Mouse (Mus musculus) MEL (cell line): ENCODE data around the gene Ccdc188. TPM values are rescaled to one million over a fixed set of nuclear protein-coding genes. Genes with fewer than 3 reads are reported as not detected.

Experiments used
- DNase-seq: peaks from one replicate; pipeline ENCODE4 v3.0.0; 2011; ENCODE audit warnings: low read depth, low spot score
- H3K27ac ChIP-seq: 2 replicates; pipeline ENCODE4 v1.5.1; 2012; ENCODE audit warnings: low read depth, mild to moderate bottlenecking, control low read depth, low read length, moderate library complexity; ENCODE audit not compliant: control insufficient read depth
- H3K27me3 ChIP-seq, 2 experiments: fragments of 150-350 bp in 1 of 2; sonication (generic) in 1 of 2; 2 replicates each; pipeline ENCODE4 v1.6.1; 2012; ENCODE audit warnings: low read length in 2 of 2, mild to moderate bottlenecking in 2 of 2, improper control_type of control experiment in 1 of 2, moderate library complexity in 1 of 2; ENCODE audit not compliant: insufficient read depth in 2 of 2, control insufficient read depth in 1 of 2
- H3K36me3 ChIP-seq, 2 experiments: 2 replicates each; pipeline ENCODE4 v1.6.1; 2012 to 2014; ENCODE audit warnings: low read length in 2 of 2, improper control_type of control experiment in 1 of 2, inconsistent platforms in 1 of 2, mild to moderate bottlenecking in 1 of 2; ENCODE audit not compliant: insufficient read depth in 2 of 2, control insufficient read depth in 1 of 2
- H3K4me1 ChIP-seq, 2 experiments: fragments of 150-350 bp in 1 of 2; sonication (generic) in 1 of 2; 2 replicates each; pipeline ENCODE4 v1.6.1; 2012; ENCODE audit warnings: low read length in 2 of 2, improper control_type of control experiment in 1 of 2, mild to moderate bottlenecking in 1 of 2; ENCODE audit not compliant: insufficient read depth in 2 of 2, control insufficient read depth in 1 of 2
- H3K4me3 ChIP-seq, 2 experiments: fragments of 150-350 bp in 1 of 2; sonication (generic) in 1 of 2; 2 replicates each; pipeline ENCODE4 v1.5.1; 2012; ENCODE audit warnings: low read depth in 2 of 2, low read length in 2 of 2, mild to moderate bottlenecking in 2 of 2, moderate library complexity in 2 of 2, control low read depth in 1 of 2, improper control_type of control experiment in 1 of 2; ENCODE audit not compliant: control insufficient read depth in 1 of 2, insufficient read depth in 1 of 2
- H3K79me2 ChIP-seq: 2 replicates; pipeline ENCODE4 v1.6.1; 2012; ENCODE audit warnings: mild to moderate bottlenecking, low read length, moderate library complexity; ENCODE audit not compliant: control insufficient read depth, poor library complexity, insufficient read depth
- H3K9ac ChIP-seq: 2 replicates; pipeline ENCODE4 v1.6.1; 2012; ENCODE audit warnings: low read depth, mild to moderate bottlenecking, control low read depth, low read length, moderate library complexity; ENCODE audit not compliant: control insufficient read depth, poor library complexity, severe bottlenecking
- H3K9me3 ChIP-seq: fragments of 150-350 bp; sonication (generic); replicated peaks from 2 replicates; pipeline ENCODE4 v1.6.1; 2012; ENCODE audit warnings: mild to moderate bottlenecking, low read length, improper control_type of control experiment, moderate library complexity; ENCODE audit not compliant: insufficient read depth
- CHD2 ChIP-seq: IDR thresholded peaks from 2 replicates; pipeline ENCODE4 v1.6.1; 2011; ENCODE audit warnings: low read length, improper control_type of control experiment
- CTCF ChIP-seq, 3 experiments: IDR thresholded peaks in 2 of 3; conservative IDR thresholded peaks in 1 of 3; 2 replicates each; pipeline ENCODE4 v1.5.1; 2011 to 2012; ENCODE audit warnings: low read length in 3 of 3, low read depth in 2 of 3, mild to moderate bottlenecking in 2 of 3, improper control_type of control experiment in 1 of 3, inconsistent platforms in 1 of 3, mixed read lengths in 1 of 3, moderate library complexity in 1 of 3; ENCODE audit not compliant: control insufficient read depth in 1 of 3, insufficient read depth in 1 of 3, poor library complexity in 1 of 3, severe bottlenecking in 1 of 3
- E2F4 ChIP-seq: IDR thresholded peaks from 2 replicates; pipeline ENCODE4 v1.6.1; 2011; ENCODE audit warnings: low read depth, low read length, improper control_type of control experiment, borderline replicate concordance
- ELF1 ChIP-seq: IDR thresholded peaks from 2 replicates; pipeline ENCODE4 v1.6.1; 2014; ENCODE audit warnings: low read depth, mild to moderate bottlenecking, inconsistent platforms, low read length, improper control_type of control experiment, moderate library complexity
- EP300 ChIP-seq, 2 experiments: IDR thresholded peaks; 2 replicates each; pipeline ENCODE4 v1.6.1; 2011; ENCODE audit warnings: improper control_type of control experiment in 2 of 2, low read length in 2 of 2, low read depth in 1 of 2, mild to moderate bottlenecking in 1 of 2
- MAZ ChIP-seq: IDR thresholded peaks from 2 replicates; pipeline ENCODE4 v1.6.1; 2012; ENCODE audit warnings: low read depth, mild to moderate bottlenecking, inconsistent platforms, low read length, improper control_type of control experiment
- NELFE ChIP-seq: IDR thresholded peaks from 2 replicates; pipeline ENCODE4 v1.6.1; 2011; ENCODE audit warnings: low read depth, low read length, improper control_type of control experiment
- POLR2AphosphoS2 ChIP-seq: IDR thresholded peaks from 2 replicates; pipeline ENCODE4 v1.6.1; 2011; ENCODE audit warnings: low read length, improper control_type of control experiment
- POLR2AphosphoS5 ChIP-seq: IDR thresholded peaks from 2 replicates; pipeline ENCODE4 v1.6.1; 2012; ENCODE audit warnings: low read depth, borderline replicate concordance, mild to moderate bottlenecking, inconsistent platforms, low read length, moderate library complexity, mixed read lengths
- RAD21 ChIP-seq: IDR thresholded peaks from 2 replicates; pipeline ENCODE4 v1.6.1; 2011; ENCODE audit warnings: mild to moderate bottlenecking, low read depth, low read length, improper control_type of control experiment
- RCOR1 ChIP-seq: IDR thresholded peaks from 2 replicates; pipeline ENCODE4 v1.6.1; 2012; ENCODE audit warnings: low read depth, mild to moderate bottlenecking, inconsistent platforms, low read length, improper control_type of control experiment
- SIN3A ChIP-seq: IDR thresholded peaks from 2 replicates; pipeline ENCODE4 v1.6.1; 2012; ENCODE audit warnings: low read length, improper control_type of control experiment, inconsistent platforms
- SMC3 ChIP-seq: IDR thresholded peaks from 2 replicates; pipeline ENCODE4 v1.6.1; 2011; ENCODE audit warnings: low read depth, low read length, improper control_type of control experiment
- TAL1 ChIP-seq: IDR thresholded peaks from 2 replicates; pipeline ENCODE4 v1.6.1; 2012; ENCODE audit warnings: mild to moderate bottlenecking, inconsistent platforms, low read length, moderate library complexity, mixed read lengths
- TCF12 ChIP-seq: IDR thresholded peaks from 2 replicates; pipeline ENCODE4 v1.6.1; 2014; ENCODE audit warnings: low read depth, mild to moderate bottlenecking, inconsistent platforms, low read length, improper control_type of control experiment, moderate library complexity
- USF1 ChIP-seq: IDR thresholded peaks from 2 replicates; pipeline ENCODE4 v1.6.1; 2014; ENCODE audit warnings: low read depth, mild to moderate bottlenecking, inconsistent platforms, low read length, improper control_type of control experiment, moderate library complexity
- ZC3H11A ChIP-seq: IDR thresholded peaks from 2 replicates; pipeline ENCODE4 v1.6.1; 2012; ENCODE audit warnings: low read depth, mild to moderate bottlenecking, inconsistent platforms, low read length, improper control_type of control experiment
- polyA plus RNA-seq, 2 experiments: library from polyadenylated mRNA; stranded (reverse) in 1 of 2; unstranded in 1 of 2; fragments of >175 nt in 1 of 2; fragments of >200 nt in 1 of 2; gene quantifications; 2 replicates each; pipeline versions ENCODE4 v1.2.1 to v1.2.4; 2012; ENCODE audit warnings: low replicate concordance in 2 of 2, low read depth in 1 of 2; ENCODE audit not compliant: insufficient read length in 2 of 2, insufficient read depth in 1 of 2, missing spikeins in 1 of 2
- total RNA-seq: library from RNA; depleted of rRNA; stranded (reverse); fragments of 300-350 nt; gene quantifications from 2 replicates; pipeline ENCODE4 v1.2.3, GENCODE M21; 2012

The Ccdc188 gene
- total and polyA plus RNA-seq, 3 experiments, result not detected

DNA sequence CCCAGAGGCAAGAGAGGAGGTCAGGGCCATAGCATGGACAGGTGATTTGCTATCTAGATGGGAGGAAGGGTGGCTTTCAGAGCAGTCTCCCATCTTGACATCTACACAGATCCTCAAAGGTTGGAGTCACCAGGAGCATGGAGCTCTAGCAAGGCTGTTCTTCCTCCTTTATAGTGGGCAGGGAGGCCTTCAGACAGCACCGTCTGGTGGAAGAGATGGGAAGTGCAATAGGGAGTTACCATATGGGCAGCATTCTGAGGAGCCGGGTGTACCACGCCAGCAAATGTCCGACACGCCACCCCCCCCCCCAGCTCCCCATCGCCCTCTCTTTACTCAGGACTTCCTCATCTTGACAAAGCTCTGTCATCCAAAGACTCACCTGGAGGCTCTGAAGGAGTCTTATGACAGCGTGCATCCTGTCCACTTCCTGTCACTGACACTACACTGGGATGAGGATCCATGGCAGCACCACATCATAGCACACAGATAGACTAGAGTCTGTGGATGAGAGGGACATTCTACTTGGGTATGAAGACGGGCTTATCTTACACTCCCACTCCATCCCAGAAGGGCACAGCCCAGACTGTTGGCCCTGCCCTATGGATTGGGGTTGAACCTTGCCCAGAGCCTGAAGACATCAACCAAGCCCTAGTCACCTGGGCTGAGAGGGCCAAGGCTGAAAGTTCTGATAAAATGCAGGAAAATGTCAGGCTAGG lies 6.8 kb upstream of the Ccdc188 start (continued):
- TF ChIP-seq TAL1, result no peak
- 0 out of 2 replicates have a peak, but pooled peaks have one; percentile 40 for TF ChIP-seq ELF1

GRCm38 (mm10) chr16:18211417-18212171 lies 6.1 kb upstream of the Ccdc188 start:
- H3K79me2 ChIP-seq, result no peaks in the 10 kb centered on the region
- H3K4me3 ChIP-seq, result no peak overlapping the region
- H3K27ac ChIP-seq, result no peak overlapping the region
- no peak overlapping the region for H3K9ac ChIP-seq
- H3K27me3 ChIP-seq, result no peaks in the 10 kb centered on the region
- H3K9me3 ChIP-seq, result no peaks in the 10 kb centered on the region
- TF ChIP-seq POLR2AphosphoS2 (no peak), EP300 (IDR thresholded peaks at IDR 0.05; ENCODE audit: low read depth in 1 of 2, low read length in 2 of 2) (no peak), CHD2 (no peak), SIN3A (0 out of 2 replicates have a peak, but pooled peaks have one; percentile 15), USF1 (no peak), RAD21 (peak; percentile 99), MAZ (no peak), RCOR1 (no peak), TCF12 (no peak), SMC3 (peak; percentile 95), CTCF (IDR thresholded peaks at IDR 0.05 in 2 of 3, conservative IDR thresholded peaks at IDR 0.05 in 1 of 3; ENCODE audit: control insufficient read depth in 1 of 3, insufficient read depth in 1 of 3, low read depth in 2 of 3, low read length in 3 of 3, poor library complexity in 1 of 3, severe bottlenecking in 1 of 3) (peak; percentile 98), ZC3H11A (peak; percentile 88), ELF1 (no peak), NELFE (no peak)
- peak; percentile 86 for DNase-seq
- H3K4me1 ChIP-seq, result peaks cover 0 to 5% of the 10 kb centered on the region in 2 experiments; a peak in 1 of 4 replicates
- H3K36me3 ChIP-seq, result no peaks in the 10 kb centered on the region; a peak in 1 of 4 replicates

DNA sequence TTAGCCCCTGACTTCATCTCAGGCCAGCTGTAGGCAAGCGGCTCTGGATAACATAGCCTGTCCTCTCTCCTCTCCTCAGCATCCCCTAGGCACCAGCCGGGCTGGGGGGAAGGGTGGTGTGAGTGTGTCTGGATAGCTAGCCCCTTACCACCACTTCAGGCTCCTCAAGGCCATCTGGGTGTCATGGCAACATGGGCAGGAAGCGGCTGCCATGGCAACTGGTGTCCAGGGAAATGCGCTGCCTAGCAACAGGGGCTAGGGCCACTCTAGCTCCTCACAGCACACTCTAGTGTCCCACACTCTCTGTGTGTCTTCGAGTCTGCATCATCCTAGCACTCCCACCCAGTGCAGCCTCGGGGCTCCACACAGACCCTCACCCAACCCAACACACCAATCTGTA lies 4.0 kb upstream of the Ccdc188 start:
- DNase-seq, result no peak
- Histone ChIP-seq H3K4me3 (no peak overlapping the region), H3K4me1 (peaks cover 0 to 5% of the 10 kb centered on the region in 2 experiments; a peak in 1 of 4 replicates), H3K27ac (no peak overlapping the region), H3K9ac (no peak overlapping the region), H3K36me3 (no peaks in the 10 kb centered on the region; a peak in 1 of 4 replicates), H3K27me3 (no peaks in the 10 kb centered on the region), H3K79me2 (no peaks in the 10 kb centered on the region), H3K9me3 (no peaks in the 10 kb centered on the region)
- TF ChIP-seq POLR2AphosphoS5, result peak; percentile 30; the same call in 1 of the 2 replicates
- TF ChIP-seq E2F4, result no peak
